Mouse (Mus musculus): Measurements from ENCODE around the gene Haus2.
A peak's percentile ranks its signal among the peaks of the same experiment; 100 is the strongest.
"Not testable (repeated sequence)": the region's sequence is repeated elsewhere in the genome, so short reads cannot be mapped to it uniquely, and the experiment has no call there.

The Haus2 gene

DNA sequence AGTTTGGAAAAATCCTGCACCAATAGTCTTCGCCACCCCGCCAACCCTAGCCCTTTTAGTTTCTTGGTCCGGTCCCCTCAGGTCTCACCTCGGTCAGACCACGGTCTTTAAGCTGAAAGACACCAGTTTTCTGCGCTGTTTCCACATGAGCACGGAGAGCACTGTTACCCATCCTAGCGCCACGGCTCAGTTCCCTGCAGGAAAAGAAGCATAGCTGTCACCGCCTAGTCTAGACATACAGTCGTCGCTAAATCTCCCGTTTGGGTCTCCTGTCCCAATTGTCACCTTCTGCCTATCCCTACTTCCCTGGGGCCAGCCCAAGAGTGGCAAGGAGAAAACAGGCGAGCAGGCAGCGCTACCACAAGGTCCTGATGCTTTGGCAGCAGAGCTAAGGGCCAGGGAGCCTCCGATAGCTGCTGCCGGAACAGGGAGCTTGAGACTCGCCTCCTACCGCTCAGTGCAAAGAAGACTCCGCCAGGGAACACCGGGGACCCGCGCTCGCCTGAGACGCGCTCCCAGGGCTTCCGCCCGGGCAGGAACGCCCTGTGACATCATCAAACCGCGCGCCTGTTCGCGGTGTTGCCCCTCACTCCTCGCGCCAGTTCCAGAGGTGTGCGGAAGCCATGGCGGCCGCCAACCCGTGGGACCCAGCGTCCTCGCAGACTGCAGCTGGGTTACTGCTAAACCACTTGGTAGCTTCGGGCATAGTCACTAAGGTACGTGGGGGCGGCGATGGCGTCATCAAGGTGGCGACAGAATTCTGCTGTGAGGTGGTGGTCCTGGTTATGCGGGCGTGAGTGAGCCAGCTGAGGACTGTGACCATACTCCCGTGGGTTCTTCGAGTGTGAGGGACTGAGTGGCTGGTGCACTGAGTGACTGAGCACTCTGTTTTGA, at the start of gene Haus2, which contains the start of gene Lrrc57:
Haus2 (plus strand) TSS at position 554 of the 894 bp plus-strand sequence.
Lrrc57 (minus strand) TSS at position 691 of the 894 bp plus-strand sequence.
- DNase-seq = peak; percentile 96

GRCm38 (mm10) chr2:120561524-120561923, 47.7 kb upstream of the Haus2 start:
- DNase-seq = no peak

DNA sequence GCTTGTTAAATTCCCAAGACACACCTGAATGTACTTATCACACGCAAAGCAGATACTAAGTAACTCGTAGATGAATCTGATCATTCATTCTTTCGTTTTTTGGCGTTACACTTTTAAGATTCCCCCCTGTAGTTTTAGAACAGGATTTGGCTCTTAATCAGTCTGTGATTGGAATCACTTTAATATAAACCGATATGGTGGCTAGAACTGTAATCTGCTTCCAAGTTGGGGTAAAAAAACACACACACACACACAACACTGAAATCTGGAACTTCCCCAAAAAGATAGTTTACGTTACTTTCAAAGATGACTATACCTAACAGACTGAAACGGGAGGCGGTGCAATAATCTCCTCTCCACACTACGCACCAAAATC, 46.3 kb upstream of the Haus2 start:
- DNase-seq = no peak

DNA sequence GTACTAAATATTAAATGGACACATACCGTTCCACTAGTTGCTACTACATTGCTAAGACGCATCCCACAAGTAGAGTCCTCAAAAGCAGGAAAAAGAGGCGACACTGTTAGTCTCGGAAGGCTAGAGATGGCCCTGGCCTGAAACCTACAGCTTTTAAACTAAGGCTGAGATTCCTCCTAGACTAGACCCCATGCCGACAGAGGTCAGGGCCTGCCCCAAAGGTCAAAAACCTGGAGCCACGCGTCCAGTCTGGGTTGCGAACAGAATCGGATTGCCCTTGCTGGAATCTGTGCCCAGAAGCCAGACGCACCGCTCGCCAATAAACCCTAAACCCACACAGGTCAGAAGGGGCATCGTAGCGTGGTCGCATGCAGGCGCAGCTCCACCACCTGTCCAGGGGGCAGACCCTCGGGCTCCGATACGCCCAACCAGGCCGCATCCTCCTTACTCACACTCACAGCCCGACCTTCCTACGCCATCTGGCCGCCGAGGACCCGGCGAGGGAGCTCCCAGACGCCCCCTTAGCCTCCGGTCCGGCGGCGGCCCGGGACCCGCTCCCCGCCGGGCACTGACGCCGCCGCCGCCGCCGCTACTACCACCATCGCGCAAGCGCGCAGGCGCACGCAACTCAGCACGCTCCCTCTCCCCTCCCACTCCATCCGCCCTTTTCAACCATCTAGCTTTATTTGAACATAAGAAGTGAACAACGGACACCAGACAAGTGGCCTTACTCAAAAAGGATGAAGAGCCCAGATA, 45.8 kb upstream of the Haus2 start, which contains the start of gene Zfp106:
Zfp106 (minus strand) TSS at position 609 of the 756 bp plus-strand sequence.
- DNase-seq = peak; percentile 92

DNA sequence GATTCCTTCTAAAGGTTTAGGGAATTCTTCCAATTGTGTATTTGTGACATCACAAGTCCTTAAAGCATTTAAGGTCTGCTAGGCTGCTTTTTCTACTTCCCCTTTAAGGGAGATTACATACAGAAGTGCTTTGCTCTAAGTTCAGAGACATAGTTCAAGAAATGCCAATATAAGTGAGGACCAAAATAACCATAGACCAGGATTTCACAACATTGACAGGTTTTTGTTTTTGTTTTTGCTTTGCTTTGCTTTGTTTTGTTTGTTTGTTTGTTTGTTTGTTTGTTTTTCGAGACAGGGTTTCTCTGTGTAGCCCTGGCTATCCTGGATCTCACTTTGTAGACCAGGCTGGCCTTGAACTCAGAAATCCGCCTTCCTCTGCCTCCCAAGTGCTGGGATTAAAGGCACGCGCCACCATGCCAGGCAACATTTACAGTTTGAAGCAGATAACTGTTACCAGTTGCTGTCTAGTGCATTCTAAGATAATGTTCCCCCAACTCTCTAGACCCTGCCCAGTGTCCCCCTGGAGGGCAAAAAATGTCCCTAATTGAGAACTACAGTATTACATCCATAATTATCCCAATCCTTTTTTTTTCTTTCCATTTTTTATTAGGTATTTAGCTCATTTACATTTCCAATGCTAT, 44.5 kb upstream of the Haus2 start:
- DNase-seq = not testable (repeated sequence)

GRCm38 (mm10) chr2:120565363-120565762, 43.8 kb upstream of the Haus2 start:
- no peak for DNase-seq

DNA sequence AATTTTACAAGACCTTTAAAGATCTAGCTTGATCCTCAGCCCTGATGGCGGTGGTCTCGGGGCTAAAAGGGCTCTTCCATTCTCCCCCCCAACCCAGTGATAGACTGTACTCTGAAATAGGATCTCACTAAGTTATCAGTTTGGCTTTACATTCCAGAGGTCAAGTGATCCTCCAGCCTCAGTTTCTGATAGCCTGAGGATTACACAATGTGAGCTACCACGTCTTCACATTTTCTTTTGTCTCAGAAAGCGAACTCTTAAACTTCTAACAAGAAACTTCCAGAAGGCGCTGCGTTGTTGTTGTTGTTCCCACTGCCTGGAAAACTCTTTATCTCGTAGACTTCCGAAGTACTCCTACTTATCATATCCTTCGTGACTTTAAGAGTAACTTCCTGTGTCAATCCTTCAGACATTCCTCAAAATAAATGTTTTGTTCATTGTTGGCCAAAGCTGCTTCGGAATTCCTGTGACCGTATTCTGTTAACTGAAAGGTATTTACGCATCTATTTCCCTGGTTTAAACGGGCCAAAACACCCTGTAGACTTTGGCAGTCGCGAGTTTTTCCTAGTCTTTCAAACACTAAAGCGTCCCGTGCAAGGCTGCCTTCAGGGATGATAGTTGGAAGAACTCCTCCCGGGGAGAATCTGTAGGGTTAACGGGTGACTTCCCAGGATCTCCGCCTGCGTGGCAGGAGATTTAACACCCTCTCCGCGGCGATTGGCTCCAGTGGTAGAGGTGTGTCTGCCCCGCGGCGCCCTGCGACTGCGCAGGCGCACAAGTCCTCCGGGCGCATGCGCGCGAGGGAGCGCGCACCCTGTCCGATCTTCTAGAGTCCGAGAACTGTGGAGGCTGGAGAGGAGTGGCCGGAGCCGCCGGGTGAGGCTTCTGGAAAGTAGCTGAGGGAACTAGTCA, 42.0 kb upstream of the Haus2 start, which contains the start of gene Snap23:
Snap23 (plus strand) TSS at position 786 of the 912 bp plus-strand sequence.
- DNase-seq = peak; percentile 96

GRCm38 (mm10) chr2:120567798-120568320, 41.3 kb upstream of the Haus2 start:
- no peak for DNase-seq

GRCm38 (mm10) chr2:120571081-120571480, 38.1 kb upstream of the Haus2 start:
- DNase-seq = peak; percentile 28

GRCm38 (mm10) chr2:120572161-120572560, 37.0 kb upstream of the Haus2 start:
- DNase-seq = not testable (repeated sequence)

GRCm38 (mm10) chr2:120575121-120575520, 34.1 kb upstream of the Haus2 start:
- DNase-seq = no peak

GRCm38 (mm10) chr2:120575978-120576377, 33.2 kb upstream of the Haus2 start:
- no peak for DNase-seq

- no peak for DNase-seq
These were observed 31.4 kb upstream of the Haus2 start for GRCm38 (mm10) chr2:120577799-120578198.

- no peak for DNase-seq
These were observed 30.9 kb upstream of the Haus2 start for GRCm38 (mm10) chr2:120578286-120578685.

GRCm38 (mm10) chr2:120589759-120590158, 19.4 kb upstream of the Haus2 start:
- DNase-seq = no peak

DNA sequence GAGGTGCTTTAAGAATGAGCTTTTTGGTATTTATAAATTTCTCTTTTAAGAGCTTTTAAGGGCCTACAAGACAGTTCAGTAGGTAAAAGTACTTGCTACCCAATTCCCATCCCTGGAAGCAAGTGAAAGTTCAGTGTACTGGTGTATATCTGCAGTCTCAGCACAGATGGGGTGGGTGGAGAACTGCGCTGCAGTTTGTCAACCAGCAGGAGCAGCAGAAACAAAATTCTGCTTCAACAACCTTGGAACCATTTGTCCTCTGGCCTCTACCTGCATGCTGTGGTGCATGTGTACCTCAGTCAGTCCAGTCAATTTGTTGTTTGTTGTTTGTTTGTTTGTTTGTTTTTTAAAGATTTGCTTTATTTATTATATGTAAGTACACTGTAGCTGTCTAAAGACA, 17.0 kb upstream of the Haus2 start:
- DNase-seq = no peak

- no peak for DNase-seq
These were observed 11.4 kb upstream of the Haus2 start for GRCm38 (mm10) chr2:120597734-120598133.

GRCm38 (mm10) chr2:120599506-120599905, 9.7 kb upstream of the Haus2 start:
- no peak for DNase-seq

- no peak for DNase-seq
These were observed 3.0 kb upstream of the Haus2 start for GRCm38 (mm10) chr2:120606021-120606690.

DNA sequence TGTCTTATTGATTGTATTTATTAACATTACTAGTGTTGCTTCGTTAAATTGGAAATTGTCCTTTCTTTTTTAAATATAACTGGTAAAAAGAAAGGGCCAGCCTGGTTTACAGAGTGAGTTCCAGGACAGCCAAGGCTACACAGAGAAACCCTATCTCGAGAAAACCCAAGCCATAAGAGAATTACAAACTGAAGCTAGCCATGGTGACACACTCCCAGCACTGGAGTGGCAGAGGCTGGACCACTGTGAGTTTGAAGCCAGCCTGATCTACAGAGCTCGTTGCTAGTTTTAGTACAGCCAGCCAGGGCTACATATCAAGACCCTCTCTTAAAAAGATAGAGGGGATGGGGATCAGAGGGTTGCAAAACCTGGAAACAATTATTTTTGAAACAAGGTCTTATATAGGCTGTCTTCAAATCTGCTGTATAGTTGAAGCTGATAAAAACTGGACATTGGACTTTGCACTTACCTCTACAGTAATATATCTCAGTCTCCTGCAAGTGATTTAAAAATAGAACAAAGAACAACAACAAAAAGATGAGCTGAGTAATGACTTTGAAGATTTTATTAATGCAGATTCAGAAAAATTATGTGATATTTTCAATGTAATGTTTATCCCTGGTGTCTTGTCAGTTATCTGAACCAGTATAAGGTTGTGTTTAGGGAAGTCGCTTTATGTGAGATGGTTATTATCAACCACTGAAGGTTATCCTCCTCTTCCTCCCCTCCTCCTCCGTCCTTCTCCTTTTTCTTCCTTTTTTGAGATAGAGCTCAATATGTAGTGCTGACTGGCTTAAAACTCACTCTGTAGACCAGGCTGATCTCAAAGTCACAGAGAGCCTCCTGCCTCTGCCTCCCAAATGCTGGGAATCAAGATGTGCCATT, 7.3 kb downstream of the Haus2 start:
- no peak for DNase-seq

All from kidney, postnatal 10 days (tissue).